Mouse (Mus musculus) stomach, embryonic 14.5 days (tissue): ENCODE measurements around the gene Enpp6. TPM values are rescaled to one million over a fixed set of nuclear protein-coding genes. Genes with fewer than 3 reads are reported as not detected.

ENCODE experiments used
- ATAC-seq: fragments of 200-750 bp; cut with Nextera tagmentation; 2 replicates; pipeline ENCODE4 v1.8.0; 2017; ENCODE audit warnings: low read depth, moderate TSS enrichment; ENCODE audit not compliant: insufficient number of reproducible peaks, insufficient read depth, low FRiP score
- H3K27ac ChIP-seq: fragments of 300-500 bp; sonication (generic); 2 replicates; pipeline ENCODE4 v1.5.1; 2014; ENCODE audit warnings: mild to moderate bottlenecking, low read length, moderate library complexity, mixed read lengths
- H3K27me3 ChIP-seq: fragments of 300-500 bp; sonication (generic); 2 replicates; pipeline ENCODE4 v1.6.1; 2014; ENCODE audit warnings: low read length, control low read depth, mixed read lengths; ENCODE audit not compliant: control insufficient read depth, insufficient read depth
- H3K36me3 ChIP-seq: fragments of 300-500 bp; sonication (generic); 2 replicates; pipeline ENCODE4 v1.6.1; 2014; ENCODE audit warnings: mild to moderate bottlenecking, control low read depth, low read length, moderate library complexity, mixed read lengths; ENCODE audit not compliant: control insufficient read depth, insufficient read depth
- H3K4me1 ChIP-seq: fragments of 300-500 bp; sonication (generic); 2 replicates; pipeline ENCODE4 v1.6.1; 2014; ENCODE audit warnings: low read length, control low read depth, mixed read lengths; ENCODE audit not compliant: control insufficient read depth, insufficient read depth
- H3K4me2 ChIP-seq: fragments of 300-500 bp; sonication (generic); replicated peaks from 2 replicates; pipeline ENCODE4 v1.6.1; 2014; ENCODE audit warnings: low read depth, low read length, control low read depth
- H3K4me3 ChIP-seq: fragments of 300-500 bp; sonication (generic); 2 replicates; pipeline ENCODE4 v1.5.1; 2014; ENCODE audit warnings: low read depth, low read length, control low read depth
- H3K9ac ChIP-seq: fragments of 300-500 bp; sonication (generic); replicated peaks from 2 replicates; pipeline ENCODE4 v1.6.1; 2014; ENCODE audit warnings: low read depth, mild to moderate bottlenecking, control low read depth, low read length, moderate library complexity, mixed read lengths
- H3K9me3 ChIP-seq: fragments of 300-500 bp; sonication (generic); 2 replicates; pipeline ENCODE4 v1.6.1; 2016; ENCODE audit warnings: low read depth, low read length, control low read depth; ENCODE audit not compliant: control insufficient read depth
- WGBS: fragments of 180-500 bp; shearing (Covaris S2); extraction: QIAGEN DNeasy Blood & Tissue Kit; methylation state at CpG from one replicate; pipeline ENCODE4 v1.1.7; 2014; 5-methylcytosine and 5-hydroxymethylcytosine counted together
- polyA plus RNA-seq: library from polyadenylated mRNA; unstranded; fragments of >200 nt; fragmentation: Nextera tagmentation; extraction: Ambion mirVana; gene quantifications from 2 replicates; pipeline ENCODE4 v1.2.1, GENCODE M21; 2014

Gene Enpp6
- polyA plus RNA-seq, 1 experiment from 2014 or later, result 0.30 TPM

GRCm38 (mm10) chr8:47136047-47136446 is 149.4 kb downstream of the Enpp6 start:
- no peak overlapping the region for H3K9ac ChIP-seq
- H3K4me2 ChIP-seq, result peak overlapping the region; percentile 40
- H3K36me3 ChIP-seq, result no peaks in the 10 kb centered on the region
- H3K4me3 ChIP-seq, result no peak overlapping the region
- WGBS, result 22% methylated on average over 5 of the region's 5 CpGs
- H3K27me3 ChIP-seq, result no peaks in the 10 kb centered on the region
- H3K4me1 ChIP-seq, result 0 out of 2 replicates have a peak, but pooled peaks cover 3% of the 10 kb centered on the region
- H3K27ac ChIP-seq, result no peak overlapping the region
- no peaks in the 10 kb centered on the region for H3K9me3 ChIP-seq
- ATAC-seq, result peak; percentile 6; the same call in 1 of the 2 replicates

GRCm38 (mm10) chr8:47145258-47145657 is 158.6 kb downstream of the Enpp6 start:
- Histone ChIP-seq H3K9me3 (no peaks in the 10 kb centered on the region), H3K27ac (no peak overlapping the region), H3K4me3 (no peak overlapping the region), H3K36me3 (no peaks in the 10 kb centered on the region), H3K4me1 (no peaks in the 10 kb centered on the region), H3K9ac (no peak overlapping the region), H3K4me2 (no peak overlapping the region), H3K27me3 (no peaks in the 10 kb centered on the region)
- no peak for ATAC-seq
- 89% methylated on average over 8 of the region's 9 CpGs for WGBS

Other genes with a start within 250 kb of the Enpp6 start
- gene Irf2, start 247.2 kb upstream of the Enpp6 start, polyA plus RNA-seq, result 23.2 and 24.7 TPM in 2 replicates